Mouse (Mus musculus) neural tube, embryonic 11.5 days (tissue): ENCODE results near the gene Pparg. TPM values are rescaled to one million over a fixed set of nuclear protein-coding genes. Genes with fewer than 3 reads are reported as not detected.

Experiments
- ATAC-seq: fragments of 200-750 bp; cut with Nextera tagmentation; 2 replicates; pipeline ENCODE4 v1.8.0; 2017; ENCODE audit warnings: moderate number of reproducible peaks, mild to moderate bottlenecking, moderate TSS enrichment, moderate library complexity; ENCODE audit not compliant: insufficient read depth, low FRiP score, low TSS enrichment
- DNase-seq: peaks from one replicate; pipeline ENCODE4 v3.0.0-alpha.2; 2015; ENCODE audit warnings: low spot score
- H3K27ac ChIP-seq: fragments of 300-500 bp; sonication (generic); 2 replicates; pipeline ENCODE4 v1.5.1; 2014; ENCODE audit warnings: low read depth, mild to moderate bottlenecking, low read length
- H3K27me3 ChIP-seq: fragments of 300-500 bp; sonication (generic); 2 replicates; pipeline ENCODE4 v1.6.1; 2014; ENCODE audit warnings: mild to moderate bottlenecking, low read length, mixed read lengths; ENCODE audit not compliant: control insufficient read depth, insufficient read depth
- H3K36me3 ChIP-seq: fragments of 300-500 bp; sonication (generic); 2 replicates; pipeline ENCODE4 v1.6.1; 2014; ENCODE audit warnings: mild to moderate bottlenecking, low read length, moderate library complexity, mixed read lengths; ENCODE audit not compliant: control insufficient read depth, insufficient read depth
- H3K4me1 ChIP-seq: fragments of 300-500 bp; sonication (generic); 2 replicates; pipeline ENCODE4 v1.6.1; 2014; ENCODE audit warnings: low read length, mixed read lengths; ENCODE audit not compliant: control insufficient read depth, insufficient read depth
- H3K4me2 ChIP-seq: fragments of 300-500 bp; sonication (generic); 2 replicates; pipeline ENCODE4 v1.6.1; 2014; ENCODE audit warnings: low read depth, mild to moderate bottlenecking, moderate library complexity
- H3K4me3 ChIP-seq: fragments of 300-500 bp; sonication (generic); 2 replicates; pipeline ENCODE4 v1.5.1; 2014; ENCODE audit warnings: low read depth, low read length
- H3K9ac ChIP-seq: fragments of 300-500 bp; sonication (generic); 2 replicates; pipeline ENCODE4 v1.6.1; 2014; ENCODE audit warnings: mild to moderate bottlenecking, low read length
- H3K9me3 ChIP-seq: fragments of 300-500 bp; sonication (generic); 2 replicates; pipeline ENCODE4 v1.6.1; 2016; ENCODE audit warnings: low read length; ENCODE audit not compliant: control insufficient read depth
- WGBS: fragments of 180-500 bp; shearing (Covaris S2); extraction: QIAGEN DNeasy Blood & Tissue Kit; methylation state at CpG from one replicate; pipeline ENCODE4 v1.1.7; 2014; 5-methylcytosine and 5-hydroxymethylcytosine counted together
- polyA plus RNA-seq: library from polyadenylated mRNA; unstranded; fragments of >200 nt; fragmentation: Nextera tagmentation; extraction: Ambion mirVana; gene quantifications from 2 replicates; pipeline ENCODE4 v1.2.1, GENCODE M21; 2014

Gene Pparg
- polyA plus RNA-seq, 1 experiment from 2014 or later: 0.19 TPM

GRCm38 (mm10) chr6:115464661-115465060 is 103.9 kb downstream of the Pparg start:
- Histone ChIP-seq H3K4me3 (no peak overlapping the region), H3K4me1 (no peaks in the 10 kb centered on the region), H3K4me2 (no peak overlapping the region), H3K27ac (no peak overlapping the region), H3K27me3 (no peaks in the 10 kb centered on the region), H3K36me3 (no peaks in the 10 kb centered on the region), H3K9ac (no peak overlapping the region), H3K9me3 (no peaks in the 10 kb centered on the region)
- no peak for ATAC-seq
- 55% methylated on average over 3 of the region's 3 CpGs for WGBS
- DNase-seq: no peak

- Histone ChIP-seq H3K4me2 (no peak overlapping the region), H3K4me1 (no peaks in the 10 kb centered on the region), H3K9ac (no peak overlapping the region), H3K9me3 (no peaks in the 10 kb centered on the region), H3K4me3 (no peak overlapping the region), H3K36me3 (no peaks in the 10 kb centered on the region), H3K27me3 (no peaks in the 10 kb centered on the region), H3K27ac (no peak overlapping the region)
- 83% methylated on average over 2 of the region's 2 CpGs for WGBS
- DNase-seq (no peak), ATAC-seq (no peak)
Measured at GRCm38 (mm10) chr6:115465463-115465862, 104.7 kb downstream of the Pparg start.

- no peaks in the 10 kb centered on the region for H3K4me1 ChIP-seq
- H3K9ac ChIP-seq: no peak overlapping the region
- H3K27ac ChIP-seq: no peak overlapping the region
- no peaks in the 10 kb centered on the region for H3K36me3 ChIP-seq
- no peaks in the 10 kb centered on the region for H3K9me3 ChIP-seq
- no peak overlapping the region for H3K4me2 ChIP-seq
- no peak overlapping the region for H3K4me3 ChIP-seq
- H3K27me3 ChIP-seq: no peaks in the 10 kb centered on the region
- DNase-seq (no peak), ATAC-seq (no peak)
- 43% methylated on average over 4 of the region's 4 CpGs for WGBS
Measured at GRCm38 (mm10) chr6:115465876-115466275, 105.1 kb downstream of the Pparg start.

- Histone ChIP-seq H3K9me3 (no peaks in the 10 kb centered on the region), H3K27me3 (no peaks in the 10 kb centered on the region), H3K9ac (no peak overlapping the region), H3K36me3 (no peaks in the 10 kb centered on the region), H3K4me2 (no peak overlapping the region), H3K4me1 (no peaks in the 10 kb centered on the region), H3K4me3 (no peak overlapping the region), H3K27ac (no peak overlapping the region)
- ATAC-seq (no peak), DNase-seq (no peak)
- 72% methylated on average over 3 of the region's 3 CpGs for WGBS
Measured at GRCm38 (mm10) chr6:115466601-115467000, 105.8 kb downstream of the Pparg start.

- H3K4me1 ChIP-seq: no peaks in the 10 kb centered on the region
- no peak for ATAC-seq
- 80% methylated on average over 3 of the region's 3 CpGs for WGBS
- no peak overlapping the region for H3K9ac ChIP-seq
- H3K36me3 ChIP-seq: no peaks in the 10 kb centered on the region
- no peaks in the 10 kb centered on the region for H3K9me3 ChIP-seq
- H3K27ac ChIP-seq: no peak overlapping the region
- no peak for DNase-seq
- no peak overlapping the region for H3K4me3 ChIP-seq
- no peaks in the 10 kb centered on the region for H3K27me3 ChIP-seq
- no peak overlapping the region for H3K4me2 ChIP-seq
Measured at GRCm38 (mm10) chr6:115469666-115470581, 109.2 kb downstream of the Pparg start.

- Histone ChIP-seq H3K27me3 (no peaks in the 10 kb centered on the region), H3K4me1 (no peaks in the 10 kb centered on the region), H3K4me3 (no peak overlapping the region), H3K9me3 (no peaks in the 10 kb centered on the region), H3K9ac (no peak overlapping the region), H3K27ac (no peak overlapping the region), H3K36me3 (no peaks in the 10 kb centered on the region), H3K4me2 (no peak overlapping the region)
- DNase-seq: no peak
- no peak for ATAC-seq
Measured at GRCm38 (mm10) chr6:115471956-115472355, 111.2 kb downstream of the Pparg start.

- ATAC-seq (no peak), DNase-seq (no peak)
- H3K9ac ChIP-seq: no peak overlapping the region
- H3K27ac ChIP-seq: no peak overlapping the region
- no peaks in the 10 kb centered on the region for H3K4me1 ChIP-seq
- no peak overlapping the region for H3K4me2 ChIP-seq
- no peaks in the 10 kb centered on the region for H3K9me3 ChIP-seq
- H3K4me3 ChIP-seq: no peak overlapping the region
- H3K36me3 ChIP-seq: no peaks in the 10 kb centered on the region
- WGBS: 68% methylated on average over 7 of the region's 7 CpGs
- no peaks in the 10 kb centered on the region for H3K27me3 ChIP-seq
Measured at GRCm38 (mm10) chr6:115477081-115477695, 116.4 kb downstream of the Pparg start.

- Histone ChIP-seq H3K4me2 (no peak overlapping the region), H3K36me3 (no peaks in the 10 kb centered on the region), H3K27me3 (no peaks in the 10 kb centered on the region), H3K9ac (no peak overlapping the region), H3K9me3 (no peaks in the 10 kb centered on the region), H3K4me1 (no peaks in the 10 kb centered on the region), H3K27ac (no peak overlapping the region), H3K4me3 (no peak overlapping the region)
- DNase-seq (no peak), ATAC-seq (no peak)
Measured at GRCm38 (mm10) chr6:115479963-115480321, 119.2 kb downstream of the Pparg start.
